Mouse (Mus musculus) myocyte (in vitro differentiated cells): ENCODE results near the gene Styx.

Experiments
- CEBPB ChIP-seq: IDR thresholded peaks from 2 replicates; pipeline ENCODE4 v1.6.1; 2011; ENCODE audit warnings: mild to moderate bottlenecking, moderate library complexity; ENCODE audit not compliant: poor library complexity, insufficient read depth, severe bottlenecking
- E2F4 ChIP-seq: IDR thresholded peaks from one replicate; pipeline ENCODE4 v1.6.1; 2011; ENCODE audit warnings: mild to moderate bottlenecking, control low read depth, moderate library complexity; ENCODE audit not compliant: insufficient read depth
- MAX ChIP-seq: IDR thresholded peaks from one replicate; pipeline ENCODE4 v1.6.1; 2011; ENCODE audit warnings: low read depth, mild to moderate bottlenecking, control low read depth
- MYOD1 ChIP-seq, 3 experiments: IDR thresholded peaks; one replicate each; pipeline ENCODE4 v1.6.1; 2011; ENCODE audit warnings: control low read depth in 2 of 3, low read depth in 2 of 3, mild to moderate bottlenecking in 2 of 3, moderate library complexity in 1 of 3; ENCODE audit not compliant: insufficient read length in 2 of 3, control insufficient read depth in 1 of 3
- MYOG ChIP-seq, 3 experiments: IDR thresholded peaks; one replicate each; pipeline ENCODE4 v1.6.1; 2011; ENCODE audit warnings: control low read depth in 2 of 3, low read depth in 2 of 3, mild to moderate bottlenecking in 2 of 3; ENCODE audit not compliant: insufficient read length in 2 of 3, control insufficient read depth in 1 of 3, insufficient read depth in 1 of 3
- POLR2A ChIP-seq: IDR thresholded peaks from one replicate; pipeline ENCODE4 v1.6.1; 2011; ENCODE audit warnings: low read depth, mild to moderate bottlenecking, control low read depth, moderate library complexity; ENCODE audit not compliant: insufficient read length
- POLR2AphosphoS2 ChIP-seq: IDR thresholded peaks from one replicate; pipeline ENCODE4 v1.6.1; 2011; ENCODE audit warnings: low read depth, control low read depth; ENCODE audit not compliant: insufficient read length
- REST ChIP-seq: IDR thresholded peaks from one replicate; pipeline ENCODE4 v1.6.1; 2011; ENCODE audit warnings: mild to moderate bottlenecking, control low read depth, moderate library complexity; ENCODE audit not compliant: insufficient read depth, insufficient read length
- SRF ChIP-seq: IDR thresholded peaks from one replicate; pipeline ENCODE4 v1.6.1; 2011; ENCODE audit warnings: low read depth; ENCODE audit not compliant: control insufficient read depth, insufficient read length
- TCF12 ChIP-seq: IDR thresholded peaks from one replicate; pipeline ENCODE4 v1.6.1; 2011; ENCODE audit warnings: mild to moderate bottlenecking, control low read depth; ENCODE audit not compliant: poor library complexity, insufficient read depth, severe bottlenecking
- TCF3 ChIP-seq: IDR thresholded peaks from one replicate; pipeline ENCODE4 v1.6.1; 2011; ENCODE audit warnings: low read depth, control low read depth; ENCODE audit not compliant: insufficient read length
- USF1 ChIP-seq: IDR thresholded peaks from one replicate; pipeline ENCODE4 v1.6.1; 2011; ENCODE audit warnings: low read depth, mild to moderate bottlenecking, control low read depth, moderate library complexity

- TF ChIP-seq USF1 (no peak), CEBPB (no peak), REST (no peak), POLR2A (no peak), E2F4 (no peak), POLR2AphosphoS2 (no peak), MAX (no peak), TCF3 (no peak), TCF12 (no peak), SRF (no peak), MYOG (IDR thresholded peaks at IDR 0.05; ENCODE audit: control insufficient read depth in 1 of 3, insufficient read depth in 1 of 3, insufficient read length in 2 of 3, low read depth in 2 of 3) (no peak), MYOD1 (IDR thresholded peaks at IDR 0.05; ENCODE audit: control insufficient read depth in 1 of 3, insufficient read length in 2 of 3, low read depth in 2 of 3) (no peak)
These were observed 46.5 kb upstream of the Styx start for GRCm38 (mm10) chr14:45304389-45304788.
